Mouse (Mus musculus): ENCODE measurements around the gene Casc3.

Casc3 gene

DNA sequence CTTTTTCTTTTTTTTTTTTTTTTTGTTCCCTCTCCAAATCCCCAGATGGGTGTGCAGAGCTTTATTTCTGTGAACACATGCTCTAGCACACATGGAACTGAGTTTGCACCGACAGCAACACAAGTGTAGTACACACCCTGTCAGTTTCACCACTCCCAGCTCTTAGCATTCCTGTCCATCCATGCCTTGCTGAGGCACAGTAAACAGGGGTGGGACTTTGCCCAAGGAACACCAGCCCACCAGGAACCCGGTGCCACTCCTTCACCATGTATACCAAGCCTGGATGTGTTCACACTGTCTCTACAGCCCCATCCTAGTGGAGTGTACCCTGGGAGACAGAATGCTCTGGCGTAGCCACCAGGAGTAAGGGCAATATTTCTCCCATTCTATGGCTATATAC, 31.0 kb downstream of the Casc3 start:
- DNase-seq (ENCODE audit: low spot score): no peak

DNA sequence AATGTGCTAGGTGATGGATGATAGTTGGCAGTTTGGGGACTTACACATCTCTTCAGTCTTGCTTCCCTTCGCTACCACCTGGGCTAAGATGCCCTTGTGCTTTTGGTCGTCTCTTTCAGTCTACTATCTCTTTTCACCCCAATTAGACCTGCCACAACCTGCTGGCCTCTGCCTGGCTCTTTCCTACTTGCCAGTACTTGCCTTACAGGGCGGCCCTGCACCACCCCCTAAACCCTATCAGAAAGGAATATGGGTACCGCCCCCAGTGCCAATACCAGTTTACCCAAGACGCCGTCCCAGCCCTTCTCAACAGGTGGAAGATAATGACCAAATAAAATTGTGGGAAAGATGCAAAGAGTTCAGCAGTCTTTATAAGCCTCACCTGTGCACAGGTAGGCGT, 31.4 kb downstream of the Casc3 start:
- no peak for DNase-seq (ENCODE audit: low spot score)

GRCm38 (mm10) chr11:98836651-98837141, 32.0 kb downstream of the Casc3 start, which contains the start of gene Rapgefl1:
Gene Rapgefl1 (plus strand): TSS chr11:98836785.
- peak; percentile 69 for DNase-seq (ENCODE audit: low spot score)

- no peak for DNase-seq (ENCODE audit: low spot score)
These were observed 32.6 kb downstream of the Casc3 start for GRCm38 (mm10) chr11:98837231-98837704.

- DNase-seq (ENCODE audit: low spot score): no peak
These were observed 33.2 kb downstream of the Casc3 start for GRCm38 (mm10) chr11:98837917-98838316.

GRCm38 (mm10) chr11:98838512-98838911, 33.8 kb downstream of the Casc3 start:
- DNase-seq (ENCODE audit: low spot score): peak; percentile 55

- no peak for DNase-seq (ENCODE audit: low spot score)
These were observed 34.7 kb downstream of the Casc3 start for GRCm38 (mm10) chr11:98839402-98839801.

DNA sequence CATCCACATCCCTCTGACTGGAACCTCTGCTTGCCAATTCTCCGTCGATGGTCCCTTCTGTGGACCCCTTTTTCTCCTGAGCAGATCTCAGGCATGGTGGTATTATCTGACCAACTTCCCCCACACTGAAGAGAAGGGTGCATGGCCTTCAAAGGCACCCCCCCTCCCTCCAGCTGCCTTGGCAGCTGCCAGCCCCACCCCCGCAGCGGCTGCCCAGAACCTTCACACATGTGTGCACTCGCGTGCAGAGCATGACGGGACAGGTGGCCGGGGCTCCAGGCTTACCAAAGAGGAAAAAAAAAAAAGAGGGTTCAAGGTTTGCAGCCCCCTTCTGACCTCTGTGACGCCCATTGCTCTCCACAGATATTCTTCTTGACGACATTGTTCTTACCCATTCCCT, 35.2 kb downstream of the Casc3 start:
- no peak for DNase-seq (ENCODE audit: low spot score)

GRCm38 (mm10) chr11:98846016-98846415, 41.3 kb downstream of the Casc3 start:
- DNase-seq (ENCODE audit: low spot score): no peak

- no peak for DNase-seq (ENCODE audit: low spot score)
These were observed 42.3 kb downstream of the Casc3 start for GRCm38 (mm10) chr11:98846865-98847604.

- no peak for DNase-seq (ENCODE audit: low spot score)
These were observed 44.6 kb downstream of the Casc3 start for GRCm38 (mm10) chr11:98849196-98849894.

DNA sequence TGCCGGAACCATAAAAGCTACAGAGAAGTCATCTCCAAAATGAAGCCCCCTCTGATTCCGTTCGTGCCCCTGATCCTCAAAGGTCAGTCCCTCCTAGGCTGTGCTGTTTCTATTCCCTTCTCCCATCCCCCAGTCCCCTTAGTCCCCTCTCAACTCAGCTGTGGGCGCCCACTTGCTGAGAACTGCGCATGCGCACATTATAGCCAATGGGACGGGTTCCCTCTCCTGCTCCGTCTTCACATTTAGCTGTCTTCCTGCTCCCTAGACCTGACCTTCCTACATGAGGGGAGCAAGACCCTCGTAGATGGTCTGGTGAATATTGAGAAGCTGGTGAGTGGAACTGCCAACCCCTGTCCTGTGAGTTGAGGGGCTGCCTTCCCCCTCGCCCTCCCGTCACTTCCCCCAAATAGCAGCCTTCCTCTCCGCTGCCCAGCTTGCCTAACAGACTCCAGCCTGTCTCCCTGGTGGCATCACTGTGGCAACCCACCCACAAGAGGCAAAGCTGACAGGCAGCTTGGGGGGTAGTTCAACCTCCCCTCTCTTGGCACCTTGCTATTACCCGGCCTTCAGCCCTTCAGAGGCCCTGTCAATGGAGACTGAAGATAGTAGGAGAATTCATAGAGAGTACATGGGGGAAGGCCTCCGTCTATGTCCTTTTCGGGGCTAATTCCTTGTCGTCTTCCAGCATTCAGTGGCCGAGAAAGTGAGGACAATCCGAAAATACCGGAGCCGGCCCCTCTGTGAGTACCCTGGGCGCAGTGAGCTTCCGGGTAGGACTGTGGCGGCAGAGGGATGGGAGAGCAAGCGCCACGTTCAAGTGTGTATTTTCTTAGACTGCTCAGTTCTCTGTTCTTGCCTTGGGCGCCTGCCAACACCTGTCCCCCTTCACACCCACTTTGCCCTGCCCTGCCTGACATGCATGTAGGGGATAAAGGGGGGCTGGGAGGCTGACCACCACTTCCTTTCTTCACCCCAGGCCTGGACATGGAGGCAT, 45.7 kb downstream of the Casc3 start:
- no peak for DNase-seq (ENCODE audit: low spot score)

- DNase-seq (ENCODE audit: low spot score): no peak
These were observed 49.4 kb downstream of the Casc3 start for GRCm38 (mm10) chr11:98854116-98854515.

DNA sequence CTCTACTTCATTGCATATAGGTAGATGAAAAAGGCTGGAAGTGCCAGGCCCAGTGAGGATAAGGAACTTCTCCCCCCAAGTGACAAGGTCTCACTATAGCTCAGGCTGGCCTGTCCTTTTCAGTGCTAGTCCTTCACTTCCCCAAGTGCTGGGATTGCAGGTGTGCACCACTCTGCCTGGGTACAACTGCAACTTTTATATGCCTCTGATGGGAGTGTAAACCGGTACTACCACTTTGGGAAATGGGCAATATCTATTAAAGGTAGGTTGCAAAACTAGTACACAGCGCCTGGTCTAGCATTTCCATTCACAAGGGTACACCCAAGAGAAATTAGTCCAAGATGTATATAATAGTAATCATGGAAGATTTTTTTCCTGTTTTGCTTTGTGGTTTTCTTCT, 50.0 kb downstream of the Casc3 start:
- DNase-seq (ENCODE audit: low spot score): no peak

GRCm38 (mm10) chr11:98858759-98859731, 54.3 kb downstream of the Casc3 start:
- peak; percentile 86 for DNase-seq (ENCODE audit: low spot score)

- peak; percentile 91 for DNase-seq (ENCODE audit: low spot score)
These were observed 58.5 kb downstream of the Casc3 start, which contains the start of gene Wipf2 for GRCm38 (mm10) chr11:98863028-98863750. Gene Wipf2 (plus strand): TSS chr11:98863638.

DNA sequence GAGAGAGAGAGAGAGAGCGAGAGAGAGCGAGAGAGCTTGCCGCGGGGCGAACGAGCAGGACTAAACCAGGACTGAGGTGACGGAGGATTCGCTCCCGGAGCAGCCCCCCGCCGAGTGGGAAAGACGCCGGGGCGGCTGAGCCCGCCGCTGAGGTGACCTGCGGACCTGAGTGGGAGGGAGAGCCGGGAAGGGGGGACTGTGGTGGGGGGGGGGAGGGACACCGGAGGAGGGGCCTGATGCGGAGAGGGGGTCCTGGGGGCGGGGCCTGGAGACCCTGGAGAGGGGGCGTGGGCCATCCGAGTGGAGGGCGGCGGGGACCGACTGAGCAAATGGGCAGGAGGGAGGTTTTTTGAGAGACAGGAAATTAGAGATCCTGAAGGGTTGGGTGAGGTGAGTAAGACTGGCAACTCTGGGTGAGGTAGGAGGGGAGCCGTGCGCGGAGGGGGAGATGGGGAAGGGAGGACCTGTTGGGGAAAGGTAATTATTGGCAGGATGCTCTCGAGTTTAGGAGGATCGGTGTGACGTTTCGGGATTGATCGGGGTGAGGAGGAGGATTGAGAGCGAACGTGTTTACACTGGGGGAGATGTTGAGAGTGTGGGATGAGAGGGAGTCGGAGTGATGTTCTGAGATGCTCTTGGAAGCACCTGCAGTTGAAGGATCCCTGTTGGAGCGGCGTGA, 59.2 kb downstream of the Casc3 start:
- DNase-seq (ENCODE audit: low spot score): peak; percentile 42

DNA sequence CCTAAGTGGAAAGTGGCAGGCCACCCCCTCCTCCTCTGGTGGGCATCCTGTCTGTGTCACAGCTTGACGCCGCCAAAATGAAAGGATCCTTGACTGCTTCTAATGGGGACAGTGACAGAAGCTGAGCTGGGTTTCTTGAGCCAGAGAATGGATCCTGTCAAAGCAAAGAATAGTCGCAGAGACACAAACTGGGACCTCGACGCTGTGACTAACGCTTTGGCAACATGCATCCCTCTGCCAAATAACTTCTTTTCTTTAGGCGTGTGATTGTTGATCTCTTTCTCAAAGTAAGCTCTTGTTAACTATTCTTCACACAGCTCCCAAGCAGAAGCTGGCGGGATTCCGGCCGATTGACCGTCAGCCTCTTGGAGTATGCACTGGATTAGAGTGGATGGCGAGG, 62.6 kb downstream of the Casc3 start:
- no peak for DNase-seq (ENCODE audit: low spot score)

DNA sequence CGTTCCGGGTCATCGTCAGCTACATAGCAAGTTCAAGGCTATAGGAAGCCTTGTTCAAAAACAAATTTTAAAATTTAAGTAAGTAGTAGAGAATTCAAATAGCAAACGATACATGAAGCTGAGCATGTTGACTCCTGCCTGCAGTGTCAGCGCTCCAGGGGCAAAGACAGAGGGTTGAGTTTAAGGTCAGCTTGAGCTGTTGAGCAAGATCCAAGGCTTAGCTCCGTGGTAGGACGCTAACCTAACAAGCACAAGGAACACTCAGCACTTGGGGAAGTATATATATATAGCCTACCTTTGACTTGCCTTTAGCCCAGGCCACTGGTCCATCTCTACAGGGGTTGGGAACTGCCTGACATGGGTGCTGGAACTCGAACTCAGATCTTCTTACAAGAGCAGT, 65.2 kb downstream of the Casc3 start:
- DNase-seq (ENCODE audit: low spot score): no peak

Measured in left cerebral cortex, adult 11 months (tissue).